Mouse (Mus musculus) spleen, adult 2 months (tissue): ENCODE measurements around the gene Mib2.

Experiments
- CTCF ChIP-seq: fragments of 200-500 bp; IDR thresholded peaks from 2 replicates; pipeline ENCODE4 v1.5.1; 2011; ENCODE audit warnings: mild to moderate bottlenecking, inconsistent platforms; ENCODE audit not compliant: insufficient read depth, insufficient read length, insufficient replicate concordance; ENCODE audit errors: extremely low read depth
- POLR2A ChIP-seq: fragments of 200-500 bp; IDR thresholded peaks from 2 replicates; pipeline ENCODE4 v1.6.1; 2011; ENCODE audit warnings: low read depth, low read length, inconsistent platforms

DNA sequence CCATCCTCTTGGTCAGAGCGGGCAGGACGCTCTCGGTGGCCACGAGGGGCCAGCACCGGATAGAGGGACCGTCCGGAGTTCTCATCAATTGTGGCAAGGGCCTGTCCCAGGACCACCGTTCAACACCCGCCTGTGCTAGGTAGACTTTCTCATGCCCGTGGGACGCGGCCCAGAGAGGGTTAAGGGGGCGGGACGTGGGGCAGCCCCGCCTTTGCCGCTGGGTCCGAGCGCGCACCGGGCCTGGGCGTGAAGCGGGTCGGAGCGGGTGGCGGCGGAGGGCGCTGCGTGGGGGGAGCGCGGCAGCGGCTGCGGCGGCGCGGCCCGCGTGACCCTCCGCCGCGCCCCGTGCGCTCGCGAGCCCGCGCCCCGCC is 25.1 kb upstream of the Mib2 start, which contains the start of gene Fndc10:
- TF ChIP-seq POLR2A (no peak), CTCF (no peak)
